Mouse (Mus musculus) gastrocnemius, postnatal 4 days (tissue): Measurements from ENCODE around the gene Boc. TPM values are rescaled to one million over a fixed set of nuclear protein-coding genes. Genes with fewer than 3 reads are reported as not detected.

Experiments
- DNase-seq, 2 experiments: peaks; one replicate each; pipeline ENCODE4 v3.0.0; 2021 to 2022; ENCODE audit warnings: low spot score in 2 of 2, mixed read lengths in 2 of 2
- total RNA-seq, 2 experiments: library from RNA; stranded (reverse); gene quantifications; 2 replicates each; pipeline ENCODE4 v1.2.3; 2021

Boc gene
- total RNA-seq, 2 experiments from 2014 or later = 26.2 to 30.3 TPM

DNA sequence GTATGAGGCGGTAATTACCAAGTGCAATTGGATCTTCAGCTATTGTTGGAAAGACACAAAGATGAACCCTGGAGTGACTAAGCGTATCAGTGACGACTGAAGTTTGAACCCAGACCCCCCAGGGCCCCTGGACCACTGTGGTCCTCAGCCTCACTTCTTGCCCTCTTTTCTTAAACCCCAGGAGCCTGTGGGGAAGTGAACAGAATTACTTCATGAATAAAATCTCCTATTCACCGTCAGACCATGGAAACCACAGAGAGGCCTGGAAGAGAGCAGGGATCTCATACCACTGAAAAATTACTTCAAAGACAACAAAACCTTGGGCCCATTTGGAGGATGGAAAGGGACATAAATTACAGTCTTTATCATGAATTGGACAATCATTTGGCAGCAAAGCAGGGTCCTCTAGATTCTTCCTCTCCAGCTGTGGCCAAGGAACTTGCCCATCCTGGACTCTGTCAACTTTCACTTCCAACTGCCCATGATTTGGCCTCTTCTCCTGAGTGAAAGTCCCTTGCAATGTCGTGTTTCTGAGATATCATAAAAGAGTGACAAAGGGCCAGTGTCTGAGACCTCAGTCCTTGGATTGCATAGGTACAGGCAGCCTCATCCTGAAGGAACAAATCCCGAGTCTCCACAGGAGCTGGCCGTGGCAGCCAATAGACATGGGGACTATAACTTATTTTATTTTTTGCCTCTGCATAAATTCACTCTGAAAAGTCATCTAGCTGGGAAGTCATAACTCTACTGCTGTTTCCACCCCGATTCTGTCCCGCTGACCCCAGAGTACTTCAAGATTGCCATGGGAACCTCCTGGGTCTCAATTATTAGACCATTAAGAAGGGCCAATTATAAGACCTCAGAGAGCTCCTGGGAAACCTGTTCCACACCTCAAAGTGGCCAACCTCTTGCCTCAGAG is 2.6 kb downstream of the Boc start:
- DNase-seq = no peak

DNA sequence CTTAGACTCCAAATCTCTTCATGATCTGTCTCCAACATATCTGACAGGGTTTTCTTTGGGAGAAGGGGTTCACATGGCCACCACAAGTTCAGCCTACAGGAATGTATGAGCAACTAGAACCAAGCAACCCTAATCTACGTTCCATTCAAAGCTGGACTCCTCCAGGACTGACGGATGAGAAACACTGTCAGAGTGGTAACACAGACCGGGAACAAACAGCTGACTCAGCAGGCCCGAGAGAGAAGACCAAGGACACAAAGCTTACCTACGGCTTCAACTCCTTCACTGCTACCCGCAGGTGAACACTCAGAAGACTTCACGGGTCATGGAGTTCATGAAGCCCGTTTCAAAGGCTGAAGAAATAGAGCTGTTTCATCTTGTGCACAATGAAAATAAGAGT is 4.8 kb downstream of the Boc start:
- no peak for DNase-seq

DNA sequence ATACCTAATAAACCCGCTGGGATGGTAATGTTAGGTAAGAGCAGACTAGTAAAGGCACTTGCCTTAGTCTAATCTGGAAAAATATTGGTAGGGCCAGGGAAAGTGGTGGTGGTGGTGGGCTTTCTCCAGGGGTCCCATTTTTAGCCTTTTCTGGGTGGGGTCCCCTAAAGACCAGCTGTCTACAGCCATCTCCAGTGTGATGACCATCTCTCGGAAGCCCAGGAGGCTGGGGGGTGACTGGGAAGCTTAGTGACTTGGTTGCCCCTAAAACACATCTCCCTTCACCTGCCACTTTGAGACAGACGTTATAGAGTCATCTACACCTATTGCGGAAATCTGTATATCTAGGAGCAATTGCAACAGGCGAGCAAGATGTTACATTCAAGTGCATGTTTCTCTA is 6.0 kb downstream of the Boc start:
- DNase-seq = no peak

DNA sequence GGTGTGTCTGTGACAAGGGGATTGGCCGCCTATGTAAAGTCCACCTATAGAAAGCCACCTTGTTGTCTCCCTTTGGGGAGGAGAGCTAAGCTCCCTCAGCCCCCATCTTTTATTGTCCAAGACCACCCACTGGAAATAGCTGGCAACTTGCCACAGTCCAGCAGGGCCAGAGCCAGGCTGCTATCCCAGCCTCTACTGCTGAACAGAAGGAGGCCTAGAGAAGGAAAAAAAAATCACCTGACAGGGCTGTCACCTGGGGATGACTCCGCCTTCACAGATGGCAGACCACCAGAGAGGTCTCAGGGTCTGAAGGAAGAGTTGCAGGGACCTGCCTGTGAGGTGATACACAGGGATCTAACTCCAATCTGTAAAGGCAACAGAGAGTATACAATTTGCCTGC is 6.7 kb downstream of the Boc start:
- no peak for DNase-seq

DNA sequence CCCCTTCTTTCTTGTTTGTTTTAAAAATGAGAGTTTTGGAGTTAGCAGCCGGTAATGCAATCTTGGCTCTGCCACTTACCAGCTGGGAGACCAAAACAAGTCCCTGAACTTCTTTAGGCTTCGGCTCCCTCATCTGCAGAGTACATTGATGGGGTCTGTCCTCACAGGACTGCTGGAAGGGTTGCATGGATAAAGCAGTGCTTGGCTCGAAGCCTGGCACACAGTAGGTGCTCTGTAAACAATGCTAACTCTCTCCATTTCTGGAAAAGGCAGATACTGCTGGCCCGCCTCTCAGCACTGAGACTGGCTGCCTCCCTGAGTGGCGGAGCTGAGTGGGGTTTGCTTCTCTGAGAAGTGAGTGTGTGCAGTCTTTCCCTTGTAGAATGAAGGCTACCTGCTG is 7.2 kb downstream of the Boc start:
- DNase-seq = no peak

DNA sequence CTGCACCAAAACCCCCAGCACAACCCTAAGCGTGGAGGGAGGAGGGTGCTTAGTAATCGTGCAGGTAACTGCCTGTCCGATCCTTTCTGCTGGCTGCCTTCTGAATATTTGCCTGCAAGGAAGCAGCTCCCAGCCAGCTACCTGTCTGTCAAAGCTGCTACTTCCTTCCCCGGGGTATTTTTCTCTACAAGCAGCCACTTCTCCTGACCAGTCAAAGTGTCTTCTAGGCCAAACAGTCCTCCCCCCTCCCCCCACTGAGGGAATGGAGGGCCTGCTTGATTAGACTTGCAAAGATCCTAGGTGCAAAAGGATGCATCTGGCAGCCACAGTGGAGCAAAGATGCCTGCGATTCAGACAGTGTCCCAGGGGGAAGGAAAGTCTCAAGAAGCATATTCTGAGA is 7.9 kb downstream of the Boc start:
- DNase-seq = no peak

DNA sequence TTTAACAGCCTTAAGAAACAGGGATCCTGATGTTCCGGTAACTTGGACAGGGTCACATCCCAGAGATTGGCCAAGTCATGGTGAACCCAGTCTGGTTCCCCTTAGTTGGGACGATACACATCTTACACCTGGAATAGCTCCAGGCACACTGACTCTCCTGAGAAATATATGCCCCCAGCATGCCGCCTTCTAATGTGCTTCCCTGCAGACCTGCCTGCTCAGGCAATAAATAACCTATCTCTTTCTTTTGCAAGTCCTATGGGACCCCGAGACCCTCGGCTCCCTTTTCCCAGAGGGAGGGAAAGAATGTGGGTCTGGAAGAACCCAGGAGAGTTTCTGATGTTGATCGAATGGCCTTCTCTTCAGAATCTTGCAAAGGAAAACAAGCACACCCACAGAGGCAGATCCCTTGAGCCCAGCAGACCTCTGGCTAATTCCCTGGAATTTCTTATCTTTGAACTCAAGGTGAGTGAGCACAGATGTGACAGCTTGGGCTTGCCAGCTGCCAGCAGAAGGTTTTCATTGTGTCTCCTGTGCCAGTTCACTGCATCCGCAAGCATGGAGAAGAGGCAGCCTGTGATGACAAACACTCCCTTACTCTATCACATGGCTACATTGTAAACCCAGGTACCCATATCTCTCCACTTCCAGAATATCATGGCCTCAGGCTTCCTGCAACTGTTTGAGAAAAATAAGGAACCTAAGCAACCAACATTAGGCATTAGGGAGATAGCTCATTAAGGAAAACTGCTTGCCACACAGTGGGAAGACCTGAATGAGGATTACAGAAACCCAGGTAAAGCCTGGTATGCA is 8.6 kb downstream of the Boc start:
- DNase-seq = no peak

DNA sequence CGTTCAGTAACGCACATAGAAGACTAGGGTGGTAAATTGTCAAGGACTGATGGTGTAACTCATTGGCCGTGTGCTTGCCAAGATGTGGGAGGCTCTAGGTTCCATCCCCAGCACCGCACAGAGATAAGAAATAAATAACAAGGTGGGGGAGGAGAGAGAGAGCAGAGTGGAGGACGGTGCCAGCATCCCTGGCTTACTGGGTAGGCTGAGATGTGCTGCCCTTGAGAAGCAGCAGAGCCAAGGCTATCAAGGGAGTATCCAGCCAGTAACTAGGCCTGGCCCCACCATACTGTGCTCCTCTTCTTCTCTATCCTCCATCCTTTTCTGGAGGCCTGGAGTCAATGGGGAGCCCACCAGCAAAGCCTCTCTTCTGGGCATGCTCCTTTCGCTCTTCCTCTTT is 9.3 kb downstream of the Boc start:
- DNase-seq = no peak

DNA sequence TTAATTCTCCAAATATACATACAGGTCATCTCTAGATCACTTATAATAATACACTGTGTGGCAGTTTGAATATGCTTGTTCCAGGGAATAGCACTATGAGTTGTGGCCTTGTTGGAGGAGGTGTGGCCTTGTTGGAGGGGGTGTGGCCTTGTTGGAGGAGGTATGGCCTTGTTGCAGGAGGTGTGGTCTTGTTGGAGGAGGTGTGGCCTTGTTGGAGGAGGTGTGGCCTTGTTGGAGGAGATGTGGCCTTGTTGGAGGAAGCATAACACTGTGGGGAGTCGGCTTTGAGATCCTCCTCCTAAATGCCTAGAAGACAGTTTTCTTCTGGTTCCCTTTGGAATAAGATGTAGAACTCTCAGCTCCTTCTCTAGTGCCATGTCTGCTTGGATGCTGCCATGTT is 10.7 kb downstream of the Boc start:
- DNase-seq = no peak

DNA sequence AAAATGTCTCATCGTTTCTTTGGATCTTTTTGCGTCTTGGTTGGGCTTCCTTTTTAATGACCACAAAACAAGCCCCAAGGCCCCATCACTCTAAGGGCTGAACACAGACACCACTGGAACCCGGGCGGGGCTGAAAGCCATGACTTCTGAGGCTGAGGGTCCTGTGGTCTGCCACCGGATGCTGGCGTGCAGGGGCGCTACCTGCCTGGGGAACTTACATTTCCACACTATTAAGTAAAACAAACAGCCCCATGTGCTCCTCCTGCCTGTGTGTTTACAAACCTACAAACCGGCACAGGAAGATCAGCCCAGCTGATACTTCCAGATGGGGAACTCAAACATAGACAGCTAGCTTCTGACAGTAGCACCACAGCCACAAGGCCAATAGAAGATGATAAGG is 11.9 kb downstream of the Boc start:
- DNase-seq = no peak

DNA sequence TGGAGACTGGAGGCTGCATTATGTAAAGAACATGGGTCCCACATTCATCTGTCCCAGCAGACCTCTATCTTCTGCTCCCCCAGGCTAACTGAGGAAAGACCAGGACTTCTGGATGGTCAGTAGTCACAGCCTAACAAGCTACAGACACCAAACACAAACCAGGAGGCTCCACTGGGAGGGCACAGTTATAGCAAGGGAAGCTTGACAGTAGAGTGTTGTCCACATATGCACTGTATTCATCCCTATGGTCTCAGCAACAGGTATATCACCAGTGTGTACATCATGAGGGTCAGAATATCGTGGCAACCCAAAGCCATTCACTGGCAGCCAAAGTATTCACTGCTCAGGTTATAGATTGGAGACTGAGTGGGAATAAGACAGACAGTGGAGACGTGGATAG is 12.8 kb downstream of the Boc start:
- DNase-seq = no peak

DNA sequence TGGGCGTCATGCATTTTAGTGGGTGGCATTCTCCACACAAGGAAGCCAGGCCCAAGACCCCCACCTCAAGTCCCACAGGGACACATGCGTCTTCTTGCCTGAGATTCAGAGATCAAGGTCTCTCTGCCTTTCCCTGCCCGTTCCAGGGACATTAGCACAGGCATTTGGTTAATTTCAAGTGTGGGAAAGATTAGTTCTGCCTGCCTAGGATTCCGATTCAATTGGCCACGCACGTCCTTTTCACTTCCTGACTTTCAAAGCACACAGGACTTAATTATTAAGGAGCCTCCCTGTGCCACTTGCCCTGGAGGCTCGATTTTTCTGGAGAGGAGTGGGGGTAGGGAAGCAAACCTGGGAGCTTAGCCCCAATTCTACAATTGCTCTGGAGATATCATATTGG is 13.5 kb downstream of the Boc start:
- no peak for DNase-seq

DNA sequence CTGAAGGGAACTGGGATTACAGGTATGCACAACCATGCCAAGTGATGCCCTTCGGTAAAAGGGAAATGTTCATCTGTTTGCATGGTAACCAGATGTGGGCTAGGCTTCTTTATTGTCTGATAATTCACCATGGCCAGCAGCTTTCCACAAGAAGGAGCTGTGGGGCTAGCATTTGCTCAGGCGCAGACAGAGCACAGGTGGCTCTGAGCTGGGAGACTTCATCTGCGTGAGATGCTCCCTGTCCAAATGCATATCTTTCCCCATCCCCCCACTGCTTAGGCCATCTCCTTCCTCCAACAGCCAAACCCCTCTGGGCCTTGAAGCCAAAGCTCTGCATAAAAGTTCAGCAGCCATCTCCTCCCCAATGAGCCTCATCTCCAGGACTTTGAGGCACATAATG is 15.6 kb downstream of the Boc start:
- no peak for DNase-seq

DNA sequence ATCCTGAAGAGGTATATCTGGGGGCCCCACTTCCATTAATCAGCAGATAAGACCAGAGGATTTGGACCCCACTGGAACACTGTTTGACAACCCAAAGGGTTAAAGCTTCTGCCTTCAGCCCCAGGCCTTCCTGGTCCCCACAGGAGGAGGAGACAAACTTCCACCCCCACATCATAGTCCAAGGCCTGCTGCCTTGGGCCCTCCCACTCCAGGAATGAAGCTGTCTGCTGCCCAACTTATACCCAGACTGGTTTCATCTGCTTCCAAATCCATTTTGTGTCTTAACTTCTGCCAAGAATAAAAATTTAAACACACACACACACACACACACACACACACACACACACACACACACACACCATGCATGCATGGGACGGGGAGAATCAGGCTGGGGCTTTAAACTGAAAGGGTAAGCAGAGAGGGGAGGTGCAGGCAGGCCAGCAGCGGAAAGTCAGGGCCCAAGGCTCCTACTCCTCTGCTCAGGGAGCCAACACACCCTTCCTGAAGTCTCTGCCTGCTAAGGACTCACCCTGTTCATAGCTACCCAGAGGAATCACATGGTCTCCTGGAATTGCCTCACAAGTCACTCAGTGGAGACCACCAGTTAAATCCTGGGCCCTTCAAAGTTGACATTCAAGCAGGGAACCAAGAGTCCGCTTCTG is 16.5 kb downstream of the Boc start:
- no peak for DNase-seq

DNA sequence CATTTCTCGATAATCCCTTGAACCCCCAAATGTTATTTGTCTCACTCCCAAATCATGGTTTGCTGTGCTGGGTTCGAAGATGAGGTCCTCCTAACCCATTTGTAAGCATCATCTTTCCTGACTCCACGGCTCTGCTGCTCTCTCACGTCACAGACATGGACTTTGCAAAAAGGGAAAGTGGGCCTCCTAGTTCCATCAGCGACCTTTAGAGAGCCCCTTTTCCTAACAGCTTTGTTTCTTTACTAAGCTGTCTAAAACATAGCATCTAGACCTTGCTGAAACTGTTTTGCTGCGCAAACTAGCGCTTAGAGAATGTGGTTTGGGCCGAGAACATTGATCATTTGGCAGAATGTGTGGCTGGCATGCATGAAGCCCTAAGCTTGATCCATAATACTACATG is 19.1 kb downstream of the Boc start:
- DNase-seq = no peak

DNA sequence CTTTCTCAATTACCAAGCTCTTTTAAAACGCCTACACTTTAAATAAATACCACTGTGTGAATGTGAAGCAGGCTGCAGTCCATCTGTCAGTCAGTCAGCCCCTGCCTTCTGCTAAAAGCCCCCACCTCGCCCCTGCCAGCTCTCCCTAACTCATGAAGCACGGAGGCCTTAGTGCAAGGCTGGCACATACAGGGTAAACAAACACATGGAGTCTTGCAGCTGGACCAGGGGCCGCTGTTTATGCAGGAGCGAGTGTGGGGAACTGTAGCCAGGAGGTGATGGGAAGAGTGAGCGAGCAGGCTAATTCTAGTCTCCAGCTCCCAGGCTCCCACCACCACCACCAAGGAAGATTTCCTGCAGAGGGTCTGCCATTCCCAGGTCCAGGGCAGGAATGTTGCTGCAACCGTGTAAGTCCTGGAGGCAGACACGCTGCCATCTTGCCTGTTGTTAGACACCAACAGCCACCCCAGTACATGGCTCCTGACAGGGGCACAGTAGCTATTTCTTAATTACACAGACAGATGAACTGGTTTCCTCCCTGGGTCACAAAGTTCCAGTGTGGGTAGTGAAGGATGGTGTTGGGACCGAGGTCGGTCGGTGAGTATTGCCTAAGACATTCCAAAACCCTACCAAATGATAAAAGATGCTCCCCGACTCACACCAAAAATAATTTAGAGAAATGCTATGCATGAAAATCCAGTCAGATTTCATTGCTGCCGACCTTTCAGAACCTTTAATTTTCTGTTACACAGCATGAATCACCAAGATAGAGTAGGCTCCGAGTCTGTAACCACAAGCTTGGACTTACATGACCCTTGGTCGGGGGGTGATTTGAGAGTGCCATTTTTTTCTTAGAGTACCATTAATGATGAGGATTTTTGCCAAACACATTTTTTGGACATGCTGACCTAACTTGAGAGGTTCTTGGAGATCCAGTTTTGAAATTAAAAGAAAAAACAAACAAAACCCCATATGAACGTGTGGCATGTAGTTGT is 20.0 kb downstream of the Boc start:
- no peak for DNase-seq

DNA sequence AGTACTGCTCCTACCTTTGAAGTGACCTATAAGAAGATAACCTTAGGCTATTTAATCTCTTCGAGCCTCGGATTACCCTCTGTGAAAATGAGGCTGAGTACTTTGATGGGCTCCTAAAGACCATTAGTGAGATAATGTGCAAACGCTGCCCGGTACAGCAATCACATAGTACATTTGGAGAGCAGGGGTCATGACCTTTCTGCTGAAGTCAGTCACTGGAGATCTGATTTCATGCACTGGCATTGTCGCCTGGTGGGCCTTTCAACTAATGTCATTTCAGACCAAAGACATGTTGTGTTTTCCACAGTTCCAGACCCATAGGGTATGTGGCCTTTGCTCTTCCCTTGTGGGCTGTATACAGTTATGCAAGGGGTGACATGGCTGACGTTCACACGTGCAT is 24.6 kb downstream of the Boc start:
- DNase-seq = no peak

DNA sequence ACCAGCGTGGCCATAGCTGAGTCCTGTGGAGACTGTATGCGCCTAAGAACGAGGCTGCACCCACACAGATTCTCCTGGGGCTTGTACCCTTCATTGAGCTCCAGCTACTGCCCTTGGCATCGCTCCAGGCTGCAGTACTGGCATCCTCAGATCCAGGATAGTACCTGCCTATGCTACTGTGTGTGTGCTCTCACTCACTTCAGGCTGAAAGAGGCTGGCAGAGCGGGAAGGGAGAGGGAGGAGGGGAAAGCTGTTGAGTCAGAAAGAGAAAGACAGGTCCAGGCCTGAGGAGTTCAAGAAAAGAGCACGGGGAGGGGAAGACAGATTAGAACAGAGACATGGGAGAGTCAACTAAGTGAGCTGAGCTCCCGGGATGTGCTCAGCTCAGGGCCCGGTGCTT is 25.2 kb downstream of the Boc start:
- DNase-seq = no peak

DNA sequence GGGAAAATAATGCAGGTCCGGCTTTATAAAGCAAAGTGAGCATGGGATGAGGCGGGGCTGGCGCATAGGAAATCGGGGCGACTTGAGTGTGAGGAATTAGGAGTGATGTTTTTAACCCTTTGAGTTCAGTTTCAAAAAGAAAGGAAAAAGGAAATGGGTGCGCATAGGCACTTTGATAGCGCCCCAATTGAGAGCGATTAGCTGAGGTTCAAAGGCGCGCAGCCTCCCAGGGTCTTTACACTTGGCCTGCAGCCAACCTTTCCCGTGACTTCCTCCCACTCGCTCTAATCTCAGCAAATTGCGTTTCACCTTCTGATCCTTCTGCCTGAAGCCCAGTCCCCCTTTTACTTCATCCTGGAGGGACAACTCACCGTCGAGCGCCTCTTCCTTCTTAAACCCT is 25.8 kb downstream of the Boc start:
- DNase-seq = no peak

DNA sequence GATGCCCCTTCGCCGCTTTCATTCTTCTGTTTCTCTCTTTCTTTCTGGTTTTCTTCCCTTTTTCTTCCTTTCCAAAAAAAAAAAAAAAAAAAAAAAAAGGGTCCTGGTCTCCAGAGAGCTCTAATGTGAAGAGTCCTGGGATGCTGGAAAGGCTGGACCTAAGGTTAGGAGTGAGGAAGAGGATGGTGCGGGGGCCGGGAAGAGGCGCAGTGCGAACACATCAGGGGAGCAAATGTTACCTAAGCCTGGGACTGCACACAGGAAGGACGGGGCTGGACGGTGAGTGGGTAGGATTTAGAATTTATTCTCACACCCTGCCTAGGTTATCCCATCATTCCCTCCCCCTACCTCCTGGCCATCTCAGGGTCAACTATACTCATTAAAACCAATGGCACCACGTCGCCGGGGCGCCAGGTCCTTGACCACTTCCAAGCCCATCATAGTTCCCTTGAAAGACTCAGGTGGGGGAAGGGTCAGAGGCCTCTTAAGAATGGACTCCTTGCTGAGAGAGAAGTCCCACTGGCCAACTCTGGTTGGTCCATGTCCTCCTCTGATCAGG is 27.4 kb downstream of the Boc start:
- no peak for DNase-seq
